Mouse (Mus musculus) Patski (cell line): ENCODE measurements around the gene Prrc2b. TPM values are rescaled to one million over a fixed set of nuclear protein-coding genes. Genes with fewer than 3 reads are reported as not detected.

ENCODE experiments used
- ATAC-seq: fragments of 100-300 bp; one replicate; pipeline ENCODE4 v1.8.0; 2021
- CTCF ChIA-PET: fragments of 350-600 bp; sonication (Branson Sonifier 250); formaldehyde crosslinking; loops from one replicate; lab custom pipeline; 2022; ENCODE audit warnings: inconsistent platforms; lab: Charles Lee
- POLR2A ChIA-PET: fragments of 350-600 bp; sonication (Branson Sonifier 250); formaldehyde crosslinking; loops from one replicate; lab custom pipeline; 2022; ENCODE audit warnings: antibody characterized with exemption, inconsistent platforms; lab: Charles Lee
- DNase-seq: peaks from one replicate; pipeline ENCODE4 v3.0.0-alpha.2; 2011; ENCODE audit warnings: low read depth, low spot score
- H3K27me3 ChIP-seq: fragments of 371-371 bp; one replicate; pipeline ENCODE4 v1.5.1; 2021
- CTCF ChIP-seq: fragments of 100-300 bp; IDR thresholded peaks from one replicate; pipeline ENCODE4 v1.5.1; 2021
- in situ Hi-C: fragments of 300-500 bp; cut with MboI; formaldehyde crosslinking; loops from 3 replicates; pipeline ENCODE4 v1.11.1; 2018; ENCODE audit warnings: low pct_unique_long_range_greater_than_20kb, mixed read lengths
- polyA plus RNA-seq: library from polyadenylated mRNA; unstranded; gene quantifications from one replicate; pipeline ENCODE4 v1.2.3, GENCODE M21; 2021

The Prrc2b gene
- polyA plus RNA-seq, 1 experiment from 2014 or later, result 81.9 TPM

- CTCF ChIA-PET, result no interaction called here
- in situ Hi-C loops, result no loop called here
- ATAC-seq, result no peak
- TF ChIP-seq CTCF, result no peak
- DNase-seq, result no peak
- no peaks in the 10 kb centered on the region for H3K27me3 ChIP-seq
- POLR2A ChIA-PET, result no interaction called here
Measured at GRCm38 (mm10) chr2:32200033-32200432, 49.2 kb downstream of the Prrc2b start.

- no peaks in the 10 kb centered on the region for H3K27me3 ChIP-seq
- ChIA-PET POLR2A (no interaction called here), CTCF (no interaction called here)
- ATAC-seq, result no peak
- in situ Hi-C loops, result no loop called here
- DNase-seq, result no peak
- no peak for TF ChIP-seq CTCF
Measured at GRCm38 (mm10) chr2:32200712-32201111, 49.8 kb downstream of the Prrc2b start.

DNA sequence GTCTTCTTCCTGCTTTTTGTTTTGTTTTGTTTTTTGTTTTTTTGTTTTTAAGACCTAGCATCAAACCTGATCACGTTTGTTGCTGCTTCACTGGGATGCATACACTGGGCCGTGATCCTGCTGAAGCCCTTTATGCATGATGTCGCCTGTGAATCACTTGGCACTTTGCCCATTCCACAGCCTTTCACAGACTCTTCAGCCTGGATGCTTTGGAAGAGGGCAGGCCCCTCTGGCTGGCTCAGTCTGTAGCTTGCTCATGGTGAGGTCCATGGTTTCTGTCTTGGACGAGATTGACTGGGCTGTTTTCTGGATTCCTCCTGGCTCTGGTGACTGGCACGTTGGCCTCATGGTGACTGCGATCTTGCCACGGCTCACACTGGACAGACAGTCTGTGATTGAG is 50.6 kb downstream of the Prrc2b start:
- in situ Hi-C loops, result no loop called here
- ChIA-PET POLR2A (no interaction called here), CTCF (no interaction called here)
- no peaks in the 10 kb centered on the region for H3K27me3 ChIP-seq
- ATAC-seq (no peak), DNase-seq (peak; percentile 92)
- TF ChIP-seq CTCF, result no peak

DNA sequence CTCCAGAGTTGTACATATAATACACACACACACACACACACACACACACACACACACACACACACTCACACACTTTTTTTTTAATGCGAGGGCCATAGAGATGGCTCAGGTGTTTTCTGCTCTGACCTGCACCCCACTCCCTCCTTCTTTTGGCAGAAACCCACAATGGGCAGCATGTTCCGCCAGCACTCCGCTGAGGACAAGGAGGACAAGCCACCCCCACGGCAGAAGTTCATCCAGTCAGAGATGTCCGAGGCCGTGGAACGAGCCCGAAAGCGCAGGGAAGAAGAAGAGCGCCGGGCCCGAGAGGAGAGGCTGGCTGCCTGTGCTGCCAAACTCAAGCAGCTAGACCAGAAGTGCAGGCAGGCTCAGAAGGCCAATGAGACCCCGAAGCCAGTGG is 53.0 kb downstream of the Prrc2b start:
- POLR2A ChIA-PET, result no interaction called here
- CTCF ChIA-PET, result interaction anchor here (1.1 kb wide), 1 partner anchor 73 kb away, joined by 3 read pairs; no protein-coding TSS in a partner anchor
- H3K27me3 ChIP-seq, result no peaks in the 10 kb centered on the region
- in situ Hi-C loops, result no loop called here
- no peak for TF ChIP-seq CTCF
- ATAC-seq, result no peak
- DNase-seq, result no peak

DNA sequence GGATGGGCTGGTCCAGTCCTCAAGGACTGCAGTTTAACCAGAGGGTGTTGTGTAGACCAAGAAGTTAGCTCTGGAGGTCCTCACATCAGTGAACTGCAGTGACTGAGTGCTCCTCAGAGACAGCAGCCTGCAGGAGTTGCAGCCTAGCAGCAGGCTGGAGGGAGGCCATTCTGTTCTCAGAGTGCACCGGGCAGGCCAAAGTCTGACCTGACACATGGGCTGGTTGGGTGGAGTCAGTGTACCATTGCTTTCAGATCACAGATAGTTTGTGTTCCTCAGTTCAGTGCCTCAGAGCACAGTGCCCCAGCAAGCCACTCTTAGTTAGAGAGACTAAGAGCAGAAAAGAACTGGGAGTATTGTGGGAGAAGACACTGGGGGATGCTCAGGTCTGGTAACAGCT is 56.8 kb downstream of the Prrc2b start:
- ChIA-PET CTCF (no interaction called here), POLR2A (no interaction called here)
- no peaks in the 10 kb centered on the region for H3K27me3 ChIP-seq
- in situ Hi-C loops, result no loop called here
- no peak for DNase-seq
- ATAC-seq, result no peak
- TF ChIP-seq CTCF, result no peak

DNA sequence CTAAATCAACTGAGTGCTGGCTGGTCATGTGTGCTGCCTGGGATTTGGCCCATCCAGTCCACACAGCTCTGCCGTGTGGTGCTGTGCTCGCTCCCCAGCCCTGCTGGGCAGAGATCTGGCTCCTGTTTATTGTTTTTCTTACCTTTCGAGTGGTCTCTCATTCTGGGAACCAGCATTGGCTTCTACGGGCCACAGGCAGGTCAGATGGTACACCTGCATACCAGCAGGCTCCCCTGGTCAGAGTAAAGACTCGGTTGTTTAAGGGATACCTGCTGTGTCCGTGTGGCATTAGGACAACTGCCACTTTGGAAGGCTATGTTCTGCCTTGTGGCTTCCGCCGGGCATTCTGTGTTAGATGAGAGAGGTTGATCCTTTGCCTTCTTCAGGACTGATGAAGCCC is 60.8 kb downstream of the Prrc2b start:
- no peak for TF ChIP-seq CTCF
- in situ Hi-C loops, result no loop called here
- POLR2A ChIA-PET, result no interaction called here
- no peaks in the 10 kb centered on the region for H3K27me3 ChIP-seq
- no peak for DNase-seq
- ATAC-seq, result no peak
- CTCF ChIA-PET, result no interaction called here

DNA sequence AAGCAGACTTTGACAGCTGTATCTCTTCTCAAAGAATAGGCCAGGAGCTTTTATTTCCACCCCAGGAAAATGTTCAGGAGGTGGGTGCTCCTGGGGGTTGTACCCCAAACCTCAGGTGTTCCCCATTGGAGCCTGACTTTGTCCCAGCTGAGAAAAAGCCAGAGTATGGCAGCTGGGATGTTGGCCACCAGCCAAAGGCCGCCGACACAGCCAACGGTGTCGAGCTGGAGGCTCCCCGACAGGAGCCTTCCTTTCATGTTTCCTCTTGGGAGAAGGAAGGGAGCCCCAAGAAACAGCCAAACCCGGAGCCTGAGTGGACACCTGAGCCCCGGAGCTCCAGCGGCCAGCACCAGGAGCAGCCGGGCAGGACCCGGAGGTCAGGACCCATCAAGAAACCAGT is 62.1 kb downstream of the Prrc2b start:
- ChIA-PET POLR2A (interaction anchor here (0.7 kb wide), 1 partner anchor 154 kb away, joined by 3 read pairs; no protein-coding TSS in a partner anchor), CTCF (interaction anchor here (1.0 kb wide), 1 partner anchor 23 kb away, joined by 3 read pairs; no protein-coding TSS in a partner anchor)
- H3K27me3 ChIP-seq, result no peaks in the 10 kb centered on the region
- ATAC-seq (no peak), DNase-seq (no peak)
- in situ Hi-C loops, result no loop called here
- no peak for TF ChIP-seq CTCF

DNA sequence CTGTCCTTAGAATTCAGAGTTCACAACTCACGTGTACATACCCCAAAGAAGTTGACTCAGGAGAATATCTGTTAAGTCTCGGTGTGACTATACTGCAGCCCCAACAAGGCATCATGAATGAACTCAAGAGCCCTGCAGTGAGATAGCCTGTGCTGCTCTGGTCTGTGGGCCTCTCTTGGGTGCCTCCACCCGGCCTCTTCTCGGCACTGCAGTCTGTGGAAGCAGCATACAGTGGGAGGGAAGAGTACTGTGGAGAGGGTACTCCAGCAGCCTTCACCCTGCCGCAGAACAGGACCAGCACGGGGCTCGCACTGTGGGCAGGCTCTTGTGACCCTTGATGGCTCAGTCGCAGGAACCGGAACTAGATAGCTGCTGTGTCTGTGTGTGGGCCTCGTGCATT is 64.7 kb downstream of the Prrc2b start:
- CTCF ChIA-PET, result no interaction called here

DNA sequence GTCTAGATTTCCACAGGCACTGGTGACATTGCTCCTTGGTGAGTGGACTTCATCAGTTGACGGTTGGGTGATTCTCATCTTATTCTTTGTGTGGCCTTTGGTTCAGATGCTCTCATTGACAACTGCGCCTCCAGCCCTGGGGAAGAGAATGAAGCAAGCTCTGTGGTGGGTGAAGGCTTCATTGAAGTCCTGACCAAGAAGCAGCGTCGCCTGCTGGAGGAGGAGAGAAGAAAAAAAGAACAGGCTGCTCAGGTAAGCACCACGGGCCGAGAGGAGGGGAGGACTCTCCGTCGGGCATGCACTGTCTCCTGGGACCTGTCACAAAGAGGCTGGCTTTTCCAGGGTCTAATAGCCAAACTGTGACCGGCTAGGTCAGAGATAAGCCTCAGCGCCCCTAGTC is 65.6 kb downstream of the Prrc2b start:
- ChIA-PET CTCF (no interaction called here), POLR2A (no interaction called here)
- in situ Hi-C loops, result no loop called here
- DNase-seq (no peak), ATAC-seq (no peak)
- H3K27me3 ChIP-seq, result no peaks in the 10 kb centered on the region
- TF ChIP-seq CTCF, result no peak

More for the DNA sequence above, 64.7 kb downstream of the Prrc2b start:
- DNase-seq, result no peak
- in situ Hi-C loops, result no loop called here
- POLR2A ChIA-PET, result no interaction called here
- no peak for ATAC-seq
- H3K27me3 ChIP-seq, result no peaks in the 10 kb centered on the region
- no peak for TF ChIP-seq CTCF

DNA sequence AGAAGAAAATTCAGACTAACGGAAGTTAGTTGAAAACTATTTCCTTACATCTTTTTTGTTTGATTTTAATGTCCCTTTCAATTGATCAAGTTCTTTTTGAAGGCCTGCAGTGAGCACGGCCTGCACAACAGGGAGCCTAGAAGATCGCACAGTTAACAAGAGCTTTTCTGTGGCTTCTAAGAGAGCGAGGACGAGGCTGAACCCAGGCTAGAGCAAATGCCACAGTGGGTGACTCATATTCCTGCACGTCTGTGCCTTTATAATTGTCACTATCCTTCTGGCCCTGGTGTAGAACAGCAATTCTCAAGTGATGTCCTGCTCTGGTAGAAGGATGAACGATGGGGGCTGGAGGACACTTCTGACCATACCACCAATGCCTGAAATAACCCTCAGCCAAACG is 66.8 kb downstream of the Prrc2b start:
- CTCF ChIA-PET, result interaction anchor here (1.2 kb wide), 1 partner anchor 18 kb away, joined by 3 read pairs; the partner anchor contains the start of gene Pomt1
- no peaks in the 10 kb centered on the region for H3K27me3 ChIP-seq
- DNase-seq (no peak), ATAC-seq (no peak)
- POLR2A ChIA-PET, result no interaction called here
- no peak for TF ChIP-seq CTCF
- in situ Hi-C loops, result no loop called here

GRCm38 (mm10) chr2:32218113-32218512 is 67.2 kb downstream of the Prrc2b start:
- POLR2A ChIA-PET, result no interaction called here
- TF ChIP-seq CTCF, result no peak
- no peak for ATAC-seq
- no peak for DNase-seq
- no peaks in the 10 kb centered on the region for H3K27me3 ChIP-seq
- CTCF ChIA-PET, result interaction anchor here (1.2 kb wide), 1 partner anchor 18 kb away, joined by 3 read pairs; the partner anchor contains the start of gene Pomt1
- in situ Hi-C loops, result no loop called here
